Mouse (Mus musculus) liver, embryonic 11.5 days (tissue): ENCODE results near the gene Otop3. TPM values are rescaled to one million over a fixed set of nuclear protein-coding genes. Genes with fewer than 3 reads are reported as not detected.
A peak's percentile ranks its signal among the peaks of the same experiment; 100 is the strongest.
"Not testable (repeated sequence)": the region's sequence is repeated elsewhere in the genome, so short reads cannot be mapped to it uniquely, and the experiment has no call there.

Source experiments
- ATAC-seq: fragments of 200-750 bp; cut with Nextera tagmentation; replicated peaks from 2 replicates; pipeline ENCODE4 v1.8.0; 2017; ENCODE audit warnings: moderate number of reproducible peaks, mild to moderate bottlenecking, moderate TSS enrichment, moderate library complexity; ENCODE audit not compliant: low FRiP score
- DNase-seq: peaks from one replicate; pipeline ENCODE4 v3.0.0-alpha.2; 2017; ENCODE audit warnings: low spot score
- H3K27ac ChIP-seq: fragments of 300-500 bp; sonication (generic); 2 replicates; pipeline ENCODE4 v1.5.1; 2014; ENCODE audit warnings: mild to moderate bottlenecking, low read depth, low read length, control low read depth
- H3K27me3 ChIP-seq: fragments of 300-500 bp; sonication (generic); replicated peaks from 2 replicates; pipeline ENCODE4 v1.6.1; 2014; ENCODE audit warnings: low read length, mixed read lengths; ENCODE audit not compliant: control insufficient read depth, insufficient read depth
- H3K36me3 ChIP-seq: fragments of 300-500 bp; sonication (generic); 2 replicates; pipeline ENCODE4 v1.6.1; 2014; ENCODE audit warnings: mild to moderate bottlenecking, low read length, moderate library complexity, mixed read lengths; ENCODE audit not compliant: control insufficient read depth, insufficient read depth
- H3K4me1 ChIP-seq: fragments of 300-500 bp; sonication (generic); replicated peaks from 2 replicates; pipeline ENCODE4 v1.6.1; 2014; ENCODE audit warnings: low read length, mixed read lengths; ENCODE audit not compliant: control insufficient read depth, insufficient read depth
- H3K4me2 ChIP-seq: fragments of 300-500 bp; sonication (generic); 2 replicates; pipeline ENCODE4 v1.6.1; 2014; ENCODE audit warnings: mild to moderate bottlenecking, control low read depth, moderate library complexity
- H3K4me3 ChIP-seq: fragments of 300-500 bp; sonication (generic); 2 replicates; pipeline ENCODE4 v1.5.1; 2014; ENCODE audit warnings: low read depth, low read length, control low read depth
- H3K9ac ChIP-seq: fragments of 300-500 bp; sonication (generic); 2 replicates; pipeline ENCODE4 v1.6.1; 2014; ENCODE audit warnings: low read depth, low read length, control low read depth
- H3K9me3 ChIP-seq: fragments of 300-500 bp; sonication (generic); 2 replicates; pipeline ENCODE4 v1.6.1; 2016; ENCODE audit warnings: low read length, inconsistent platforms, mixed read lengths; ENCODE audit not compliant: control insufficient read depth
- WGBS: fragments of 180-500 bp; shearing (Covaris S2); extraction: QIAGEN DNeasy Blood & Tissue Kit; methylation state at CpG from one replicate; pipeline ENCODE4 v1.1.7; 2014; 5-methylcytosine and 5-hydroxymethylcytosine counted together
- polyA plus RNA-seq: library from polyadenylated mRNA; unstranded; fragments of >200 nt; fragmentation: Nextera tagmentation; extraction: Ambion mirVana; gene quantifications from 2 replicates; pipeline ENCODE4 v1.2.1, GENCODE M21; 2014

Otop3 gene
- polyA plus RNA-seq, 1 experiment from 2014 or later: not detected

- WGBS: 72% methylated on average over 5 of the region's 5 CpGs
- peaks cover 38% of the 10 kb centered on the region for H3K27me3 ChIP-seq
- DNase-seq (no peak), ATAC-seq (no peak)
- no peak overlapping the region for H3K9ac ChIP-seq
- no peak overlapping the region for H3K4me3 ChIP-seq
- H3K4me2 ChIP-seq: no peak overlapping the region
- no peak overlapping the region for H3K27ac ChIP-seq
- H3K4me1 ChIP-seq: peaks cover 7% of the 10 kb centered on the region
- H3K9me3 ChIP-seq: no peaks in the 10 kb centered on the region
- no peaks in the 10 kb centered on the region for H3K36me3 ChIP-seq
Observed at GRCm38 (mm10) chr11:115384587-115384986, 50.1 kb downstream of the Otop3 start.

GRCm38 (mm10) chr11:115386859-115387258 lies 52.3 kb downstream of the Otop3 start:
- H3K4me3 ChIP-seq, H3K4me1 ChIP-seq, H3K27ac ChIP-seq, H3K9ac ChIP-seq, DNase-seq, H3K36me3 ChIP-seq, H3K9me3 ChIP-seq, ATAC-seq, H3K4me2 ChIP-seq: not testable (repeated sequence)
- peaks cover 31% of the 10 kb centered on the region for H3K27me3 ChIP-seq
- 76% methylated on average over 3 of the region's 3 CpGs for WGBS

- DNase-seq (no peak), ATAC-seq (no peak)
- H3K4me1 ChIP-seq: no peaks in the 10 kb centered on the region
- no peaks in the 10 kb centered on the region for H3K36me3 ChIP-seq
- H3K27me3 ChIP-seq: 0 out of 2 replicates have a peak, but pooled peaks cover 3% of the 10 kb centered on the region
- H3K9me3 ChIP-seq: no peaks in the 10 kb centered on the region
- WGBS: 89% methylated on average over 7 of the region's 7 CpGs
- no peak overlapping the region for H3K9ac ChIP-seq
- H3K4me3 ChIP-seq: no peak overlapping the region
- no peak overlapping the region for H3K4me2 ChIP-seq
- no peak overlapping the region for H3K27ac ChIP-seq
Observed at GRCm38 (mm10) chr11:115391358-115391757, 56.8 kb downstream of the Otop3 start.

GRCm38 (mm10) chr11:115393721-115394325 lies 59.3 kb downstream of the Otop3 start:
- no peak overlapping the region for H3K9ac ChIP-seq
- DNase-seq (no peak), ATAC-seq (peak; percentile 53; the same call in 1 of the 2 replicates)
- H3K27me3 ChIP-seq: 0 out of 2 replicates have a peak, but pooled peaks cover 3% of the 10 kb centered on the region
- H3K9me3 ChIP-seq: no peaks in the 10 kb centered on the region
- no peaks in the 10 kb centered on the region for H3K36me3 ChIP-seq
- 49% methylated on average over 34 of the region's 34 CpGs for WGBS
- no peaks in the 10 kb centered on the region for H3K4me1 ChIP-seq
- H3K27ac ChIP-seq: no peak overlapping the region
- peak overlapping the region; percentile 26; the same call in 1 of the 2 replicates for H3K4me3 ChIP-seq
- peak overlapping the region; percentile 59 for H3K4me2 ChIP-seq

Other genes with a start within 250 kb of the Otop3 start
- gene Rab37, start 243.3 kb upstream of the Otop3 start, polyA plus RNA-seq: 6.3 and 7.9 TPM in 2 replicates
- 0.63 and 0.86 TPM in 2 replicates for gene Cd300lf, start 200.7 kb upstream of the Otop3 start, polyA plus RNA-seq
- 117 and 121 TPM in 2 replicates for gene Slc9a3r1, start 171.4 kb upstream of the Otop3 start, polyA plus RNA-seq
- 10.8 and 13.1 TPM in 2 replicates for gene Tmem104, start 147.2 kb upstream of the Otop3 start, polyA plus RNA-seq
- gene Nat9, start 146.9 kb upstream of the Otop3 start, polyA plus RNA-seq: 17.0 and 20.1 TPM in 2 replicates
- 0.75 and 0.89 TPM in 2 replicates for gene Grin2c, start 67.5 kb upstream of the Otop3 start, polyA plus RNA-seq
- 25.0 and 25.7 TPM in 2 replicates for gene Fdxr, start 57.7 kb upstream of the Otop3 start, polyA plus RNA-seq
- gene Fads6, start 37.1 kb upstream of the Otop3 start, polyA plus RNA-seq: 3.2 and 3.4 TPM in 2 replicates
- gene Otop2, start 27.6 kb upstream of the Otop3 start, polyA plus RNA-seq: not detected in 2 replicates
- gene Ush1g, start 12.7 kb upstream of the Otop3 start, polyA plus RNA-seq: 0.52 and 0.64 TPM in 2 replicates
- 2.2 and 3.4 TPM in 2 replicates for gene Hid1, start 33.0 kb downstream of the Otop3 start, polyA plus RNA-seq
- gene Cdr2l, start 47.2 kb downstream of the Otop3 start, polyA plus RNA-seq: 6.2 and 6.9 TPM in 2 replicates
- gene Mrpl58, start 69.0 kb downstream of the Otop3 start, polyA plus RNA-seq: 165 TPM in 2 replicates
- 835 and 884 TPM in 2 replicates for gene Atp5h, start 85.2 kb downstream of the Otop3 start, polyA plus RNA-seq
- gene Kctd2, start 85.4 kb downstream of the Otop3 start, polyA plus RNA-seq: 8.4 and 8.9 TPM in 2 replicates
- gene Trim80, start 105.8 kb downstream of the Otop3 start, polyA plus RNA-seq: 0.18 and 0.27 TPM in 2 replicates
- not detected in 2 replicates for gene Slc16a5, start 127.7 kb downstream of the Otop3 start, polyA plus RNA-seq
- 5.7 and 6.0 TPM in 2 replicates for gene Armc7, start 140.9 kb downstream of the Otop3 start, polyA plus RNA-seq
- gene Nt5c, start 157.1 kb downstream of the Otop3 start, polyA plus RNA-seq: 96.8 and 105 TPM in 2 replicates
- gene Jpt1, start 179.7 kb downstream of the Otop3 start, polyA plus RNA-seq: 435 and 437 TPM in 2 replicates
- 874 and 889 TPM in 2 replicates for gene Sumo2, start 201.5 kb downstream of the Otop3 start, polyA plus RNA-seq
- 277 and 296 TPM in 2 replicates for gene Nup85, start 229.7 kb downstream of the Otop3 start, polyA plus RNA-seq